Mouse (Mus musculus): Measurements from ENCODE around the gene Vav1.

GRCm38 (mm10) chr17:57275997-57276351, 2.9 kb upstream of the Vav1 start:
- no peak for TF ChIP-seq CTCF (conservative IDR thresholded peaks at IDR 0.05; ENCODE audit: insufficient read depth, insufficient read length, low read depth, low read length)
- no peak for TF ChIP-seq POLR2A (IDR thresholded peaks at IDR 0.05; ENCODE audit: low read depth, low read length)
